Mouse (Mus musculus): Measurements from ENCODE around the gene Slc1a5. TPM values are rescaled to one million over a fixed set of nuclear protein-coding genes. Genes with fewer than 3 reads are reported as not detected.

Gene Slc1a5
- polyA plus RNA-seq, 1 experiment from 2014 or later = 47.0 TPM

DNA sequence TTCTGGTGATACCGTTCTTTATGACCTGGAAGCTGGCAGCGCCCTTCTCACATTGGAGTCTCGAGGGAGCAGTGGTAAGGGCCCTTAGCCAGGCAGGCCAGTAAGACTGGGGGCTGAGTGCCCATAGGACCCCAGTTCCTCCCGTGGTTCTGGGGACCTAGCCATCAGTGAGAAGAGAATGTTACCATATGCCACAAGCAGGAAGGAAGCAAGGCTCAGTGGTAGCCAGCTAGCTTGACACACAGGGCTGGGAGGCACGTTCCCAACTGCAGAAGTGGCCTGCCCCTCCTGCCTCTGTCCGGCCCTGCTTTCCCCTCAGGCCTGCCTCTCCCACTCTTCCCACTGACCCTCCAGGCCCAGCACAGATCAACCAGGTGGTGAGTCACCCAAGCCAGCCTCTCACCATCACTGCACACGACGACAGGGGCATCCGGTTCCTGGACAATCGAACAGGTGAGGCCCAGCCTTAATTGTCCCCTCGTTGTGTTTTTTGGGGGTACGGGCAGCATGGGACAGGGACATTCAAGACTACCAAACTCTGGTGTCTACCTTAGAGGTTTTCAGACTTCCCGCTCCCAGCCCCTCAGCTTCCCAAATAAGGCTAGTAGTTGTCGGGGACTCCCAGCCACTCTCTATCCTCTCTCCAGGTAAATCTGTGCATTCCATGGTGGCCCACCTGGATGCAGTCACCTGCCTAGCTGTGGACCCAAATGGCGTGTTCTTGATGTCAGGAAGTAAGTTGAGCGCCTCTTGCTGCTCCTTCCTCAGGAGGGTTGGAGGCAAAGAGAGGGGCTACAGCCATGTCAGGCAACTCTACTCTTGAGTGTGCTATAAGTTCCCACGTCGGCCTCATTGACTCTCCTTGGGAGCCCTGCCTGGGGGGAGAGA, 57.0 kb downstream of the Slc1a5 start:
- Histone ChIP-seq H3K36me3 (peaks cover 74% of the 10 kb centered on the region), H3K4me3 (no peak overlapping the region), H3K27me3 (ENCODE audit: insufficient read depth, poor library complexity, severe bottlenecking) (no peaks in the 10 kb centered on the region), H3K4me1 (peaks cover 20% of the 10 kb centered on the region), H3K9me3 (no peaks in the 10 kb centered on the region), H3K27ac (no peak overlapping the region)
- no peak for DNase-seq (ENCODE audit: low spot score)
- 88% methylated on average over 18 of the region's 18 CpGs for WGBS

DNA sequence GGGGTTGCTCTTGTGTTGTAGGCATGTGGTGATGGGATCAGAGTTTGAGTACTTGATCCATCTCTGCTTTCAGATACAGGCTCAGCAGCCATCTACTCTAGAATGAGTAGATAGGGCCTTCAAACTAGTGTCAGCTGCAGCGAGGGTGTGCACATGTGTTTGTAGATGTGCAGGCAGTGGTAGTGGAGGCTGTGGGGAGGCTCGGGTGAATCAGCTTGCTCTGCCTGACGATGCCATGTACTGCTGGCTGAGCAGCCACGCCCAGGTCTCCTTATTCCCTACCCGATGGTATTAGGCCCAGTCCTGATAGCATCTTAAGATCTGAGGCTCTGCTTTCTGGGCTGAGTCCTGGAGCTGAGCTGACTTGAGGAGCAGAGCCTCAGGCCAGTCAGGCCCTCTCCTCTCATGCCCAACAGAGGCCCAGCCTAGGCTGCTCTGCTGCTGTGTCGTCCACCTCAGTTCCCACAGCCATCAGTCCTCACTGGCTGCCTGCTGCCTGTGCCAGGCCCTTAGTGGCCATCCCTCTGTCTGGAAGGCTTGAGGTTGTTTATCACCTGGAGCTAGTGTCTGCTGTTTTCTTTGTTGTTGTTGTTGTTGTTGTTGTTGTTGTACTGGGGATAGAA, 57.8 kb downstream of the Slc1a5 start:
- H3K4me1 ChIP-seq = peaks cover 25% of the 10 kb centered on the region
- no peaks in the 10 kb centered on the region for H3K27me3 ChIP-seq (ENCODE audit: insufficient read depth, poor library complexity, severe bottlenecking)
- H3K27ac ChIP-seq = no peak overlapping the region
- peaks cover 67% of the 10 kb centered on the region for H3K36me3 ChIP-seq
- WGBS = 79% methylated on average over 6 of the region's 6 CpGs
- H3K9me3 ChIP-seq = no peaks in the 10 kb centered on the region
- DNase-seq (ENCODE audit: low spot score) = no peak
- H3K4me3 ChIP-seq = no peak overlapping the region

DNA sequence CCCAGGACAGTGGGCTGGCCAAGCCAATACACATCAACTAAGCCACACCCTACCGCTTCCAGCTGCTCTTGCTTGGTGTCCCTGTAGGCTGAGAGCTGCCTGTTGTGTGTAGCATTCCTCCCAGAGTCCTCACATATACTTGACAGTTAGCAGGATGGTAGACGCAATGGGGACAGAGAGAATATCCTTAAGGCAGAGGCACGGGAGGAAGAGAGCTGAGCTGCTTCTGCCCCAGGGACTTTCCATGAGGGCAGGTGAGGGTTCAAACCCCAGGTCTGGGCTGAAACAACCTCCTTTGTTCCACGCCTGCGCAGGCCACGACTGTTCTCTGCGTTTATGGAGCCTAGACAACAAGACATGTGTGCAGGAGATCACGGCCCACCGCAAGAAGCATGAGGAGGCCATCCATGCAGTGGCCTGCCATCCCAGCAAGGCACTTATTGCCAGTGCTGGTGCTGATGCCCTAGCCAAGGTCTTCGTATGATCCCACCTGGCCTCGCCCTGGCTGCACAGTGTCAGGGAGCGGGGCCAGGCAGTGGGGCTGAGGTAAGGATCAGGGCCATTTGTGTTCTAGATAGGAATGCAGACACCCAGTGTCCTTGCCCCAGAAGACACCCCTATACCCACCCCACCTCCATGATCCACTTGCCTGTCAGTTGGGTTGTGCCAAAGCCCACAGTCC, 58.4 kb downstream of the Slc1a5 start:
- Histone ChIP-seq H3K27ac (no peak overlapping the region), H3K4me3 (no peak overlapping the region), H3K27me3 (ENCODE audit: insufficient read depth, poor library complexity, severe bottlenecking) (0 out of 2 replicates have a peak, but pooled peaks cover 3% of the 10 kb centered on the region), H3K4me1 (peaks cover 30% of the 10 kb centered on the region), H3K36me3 (peaks cover 60% of the 10 kb centered on the region), H3K9me3 (no peaks in the 10 kb centered on the region)
- 94% methylated on average over 12 of the region's 12 CpGs for WGBS
- DNase-seq (ENCODE audit: low spot score) = no peak

DNA sequence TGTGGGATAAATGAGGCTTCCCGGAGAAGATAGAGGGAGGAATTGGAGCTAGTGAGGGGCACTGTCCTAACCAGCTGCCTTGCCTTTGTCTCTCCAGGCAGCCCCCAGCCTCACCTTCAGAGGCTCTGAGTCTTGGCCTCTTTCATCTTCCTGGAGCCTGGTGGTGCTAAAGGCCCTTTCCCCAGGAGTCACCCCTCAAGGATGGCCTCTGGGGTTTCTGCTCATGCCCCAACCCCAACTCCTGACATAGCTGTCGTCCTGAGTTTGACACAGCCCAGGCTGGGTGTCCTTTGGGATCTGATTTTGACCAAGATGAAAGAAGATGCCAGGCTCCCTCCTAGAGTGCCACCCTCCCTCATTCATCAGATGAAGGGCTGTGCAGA, 59.0 kb downstream of the Slc1a5 start:
- Histone ChIP-seq H3K36me3 (peaks cover 55% of the 10 kb centered on the region), H3K4me3 (no peak overlapping the region), H3K27me3 (ENCODE audit: insufficient read depth, poor library complexity, severe bottlenecking) (0 out of 2 replicates have a peak, but pooled peaks cover 3% of the 10 kb centered on the region), H3K4me1 (peaks cover 34% of the 10 kb centered on the region), H3K27ac (no peak overlapping the region), H3K9me3 (no peaks in the 10 kb centered on the region)
- 81% methylated on average over 2 of the region's 2 CpGs for WGBS
- DNase-seq (ENCODE audit: low spot score) = no peak

DNA sequence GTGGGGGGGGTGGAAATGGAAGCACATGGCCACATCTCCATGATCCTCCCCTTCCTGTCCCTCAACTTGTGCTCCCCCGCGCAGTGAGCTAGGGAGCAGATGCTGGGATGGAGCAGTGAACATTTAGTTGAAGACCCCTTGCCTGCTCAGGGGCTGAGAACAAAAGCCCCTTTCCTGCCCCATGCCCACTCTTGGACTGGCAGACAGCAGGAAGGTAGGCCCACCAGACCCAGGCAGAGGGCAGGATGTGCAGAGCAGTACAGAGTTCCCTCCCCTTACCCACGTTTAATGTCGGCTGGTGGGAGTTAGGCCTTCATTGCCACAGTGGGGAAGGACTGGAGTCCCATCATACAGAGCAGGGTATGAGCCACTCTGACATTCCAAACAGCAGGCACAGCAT, 59.9 kb downstream of the Slc1a5 start:
- 81% methylated on average over 4 of the region's 4 CpGs for WGBS
- no peak for DNase-seq (ENCODE audit: low spot score)
- no peaks in the 10 kb centered on the region for H3K9me3 ChIP-seq
- H3K4me1 ChIP-seq = peaks cover 43% of the 10 kb centered on the region
- H3K4me3 ChIP-seq = no peak overlapping the region
- 0 out of 2 replicates have a peak, but pooled peaks cover 3% of the 10 kb centered on the region for H3K27me3 ChIP-seq (ENCODE audit: insufficient read depth, poor library complexity, severe bottlenecking)
- H3K27ac ChIP-seq = no peak overlapping the region
- H3K36me3 ChIP-seq = peaks cover 59% of the 10 kb centered on the region

DNA sequence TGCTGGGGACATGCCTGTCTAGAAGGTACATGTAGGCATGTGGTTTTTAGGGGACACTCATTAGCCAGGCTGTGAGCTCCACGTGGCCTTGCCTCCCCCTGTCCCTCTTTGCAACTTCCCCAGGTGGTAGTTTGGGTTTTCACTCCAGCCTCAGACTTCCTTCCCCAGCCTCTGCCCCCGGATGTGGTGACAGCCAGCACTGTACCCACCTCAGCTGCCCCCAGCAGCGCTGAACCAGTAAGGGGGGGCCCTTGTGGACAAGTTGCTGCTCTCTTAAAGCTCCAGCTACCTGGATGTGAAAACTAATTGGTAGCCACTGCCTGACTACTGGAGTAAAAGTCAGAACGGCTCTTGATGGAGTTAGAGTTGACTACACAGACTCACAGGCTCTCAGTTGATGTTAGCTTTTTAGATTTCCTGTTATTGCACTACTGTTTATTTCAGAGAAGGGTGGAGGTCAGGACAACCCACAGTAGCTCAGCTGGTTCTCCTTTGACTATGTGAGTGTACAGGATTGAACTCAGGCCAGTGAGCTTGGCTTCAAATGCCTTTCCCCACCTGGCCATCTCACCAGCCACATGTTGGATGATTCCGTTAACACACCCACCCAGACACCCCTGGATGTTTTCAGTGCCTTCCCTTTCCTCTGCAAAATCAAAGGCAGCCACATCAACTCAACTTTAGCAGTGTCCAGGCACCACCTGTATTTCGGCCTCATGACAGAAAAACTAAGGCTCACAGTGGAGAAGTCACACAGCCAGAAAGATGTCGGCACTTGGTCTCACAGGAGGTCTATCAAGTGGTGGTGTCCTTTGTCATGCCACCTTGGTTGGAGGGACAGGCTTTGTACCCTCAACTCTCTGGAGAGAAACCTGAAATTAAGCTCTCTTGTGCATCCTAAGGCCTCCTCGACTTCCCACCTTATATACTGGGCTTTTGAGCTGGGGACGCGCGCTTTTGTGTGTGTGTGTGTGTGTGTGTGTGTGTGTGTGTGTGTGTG, 60.7 kb downstream of the Slc1a5 start:
- Histone ChIP-seq H3K9me3 (no peaks in the 10 kb centered on the region), H3K4me1 (peaks cover 44% of the 10 kb centered on the region), H3K36me3 (peaks cover 55% of the 10 kb centered on the region), H3K27ac (peak overlapping the region; percentile 86), H3K27me3 (ENCODE audit: insufficient read depth, poor library complexity, severe bottlenecking) (0 out of 2 replicates have a peak, but pooled peaks cover 3% of the 10 kb centered on the region), H3K4me3 (peak overlapping the region; percentile 73)
- WGBS = 40% methylated on average over 11 of the region's 11 CpGs
- no peak for DNase-seq (ENCODE audit: low spot score)

DNA sequence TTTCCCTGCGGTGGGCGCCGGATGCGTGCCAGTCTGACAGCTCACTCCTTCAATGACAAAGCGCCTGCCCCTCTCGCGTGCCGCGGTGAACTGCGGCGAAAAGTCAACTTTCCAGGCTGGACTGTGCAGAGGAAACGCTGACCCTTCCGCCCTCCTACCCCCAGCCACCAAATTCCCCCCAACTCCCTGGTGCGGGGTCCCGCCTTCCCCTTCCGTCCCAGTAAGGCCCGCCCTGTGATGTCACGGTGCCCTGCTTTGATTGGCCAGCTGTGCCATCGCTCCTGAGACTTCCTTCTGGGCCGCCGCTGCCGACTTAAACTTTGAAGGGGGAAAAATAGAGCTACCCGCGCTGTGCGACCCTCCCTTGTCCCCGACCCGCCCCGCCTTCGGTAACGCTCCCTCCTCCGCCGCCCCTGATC, 61.5 kb downstream of the Slc1a5 start, which contains the start of gene Prkd2:
Gene Prkd2, plus strand, starts transcription at position 258 of the 419 bp plus-strand sequence.
- H3K27me3 ChIP-seq (ENCODE audit: insufficient read depth, poor library complexity, severe bottlenecking) = 0 out of 2 replicates have a peak, but pooled peaks cover 3% of the 10 kb centered on the region
- no peaks in the 10 kb centered on the region for H3K9me3 ChIP-seq
- peaks cover 54% of the 10 kb centered on the region for H3K36me3 ChIP-seq
- H3K4me1 ChIP-seq = peaks cover 44% of the 10 kb centered on the region
- H3K27ac ChIP-seq = peak within 1 kb of the TSS; percentile 86
- peak within 1 kb of the TSS; percentile 73 for H3K4me3 ChIP-seq
- DNase-seq (ENCODE audit: low spot score) = peak; percentile 95
- WGBS = 1% methylated on average over 32 of the region's 32 CpGs

DNA sequence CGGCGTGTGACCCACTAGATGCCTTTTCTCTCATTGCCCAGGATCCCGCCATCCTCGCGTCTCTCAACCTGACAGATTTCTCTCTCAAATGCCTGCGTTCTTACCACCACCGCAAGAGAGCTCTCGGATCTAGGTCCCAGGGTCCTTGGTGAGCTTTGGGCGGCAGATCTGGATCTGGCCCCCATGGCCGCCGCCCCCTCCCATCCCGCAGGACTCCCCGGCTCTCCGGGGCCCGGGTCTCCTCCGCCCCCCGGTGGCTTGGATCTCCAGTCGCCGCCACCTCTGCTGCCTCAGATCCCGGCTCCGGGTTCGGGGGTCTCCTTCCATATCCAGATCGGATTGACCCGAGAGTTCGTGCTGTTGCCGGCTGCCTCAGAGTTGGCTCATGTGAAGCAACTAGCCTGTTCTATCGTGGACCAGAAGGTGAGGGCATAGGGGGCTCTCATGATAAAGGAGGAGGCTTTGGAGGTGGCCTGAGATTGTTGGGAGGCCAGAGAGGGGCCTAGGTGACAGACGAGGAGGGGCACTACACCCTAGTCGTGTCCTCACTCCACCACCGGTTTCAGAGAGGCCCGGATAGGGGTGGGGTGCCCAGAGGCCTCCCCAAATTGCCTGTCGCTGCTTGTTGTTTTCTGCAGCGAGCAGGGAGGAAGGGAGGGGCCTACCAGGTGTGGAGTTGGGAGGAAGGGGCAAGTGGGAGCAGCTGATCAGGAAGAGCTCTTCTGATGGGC, 62.5 kb downstream of the Slc1a5 start:
- 0 out of 2 replicates have a peak, but pooled peaks cover 3% of the 10 kb centered on the region for H3K27me3 ChIP-seq (ENCODE audit: insufficient read depth, poor library complexity, severe bottlenecking)
- peaks cover 50% of the 10 kb centered on the region for H3K36me3 ChIP-seq
- DNase-seq (ENCODE audit: low spot score) = no peak
- H3K27ac ChIP-seq = peak overlapping the region; percentile 86
- 3% methylated on average over 33 of the region's 33 CpGs for WGBS
- H3K4me1 ChIP-seq = peaks cover 44% of the 10 kb centered on the region
- no peaks in the 10 kb centered on the region for H3K9me3 ChIP-seq
- H3K4me3 ChIP-seq = peak overlapping the region; percentile 73

DNA sequence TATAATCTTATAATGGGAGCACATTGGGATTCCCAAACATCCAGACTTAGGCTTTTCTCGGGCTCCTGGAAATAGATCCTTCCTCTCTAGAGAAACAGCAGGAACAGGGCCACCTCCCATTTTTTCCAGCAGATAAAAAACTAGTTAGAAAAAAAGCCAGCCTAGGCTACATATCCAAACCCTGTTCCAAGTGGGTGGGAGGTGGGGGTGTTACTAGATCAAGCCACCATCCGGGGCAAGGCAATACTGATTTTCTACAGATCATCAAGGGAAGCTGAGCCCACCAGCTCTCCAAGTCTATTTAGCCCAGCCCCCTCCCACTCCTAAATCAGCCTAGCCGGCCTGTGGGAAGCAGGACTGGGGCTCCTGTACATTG, 63.5 kb downstream of the Slc1a5 start:
- Histone ChIP-seq H3K4me3 (peak overlapping the region; percentile 73), H3K27me3 (ENCODE audit: insufficient read depth, poor library complexity, severe bottlenecking) (0 out of 2 replicates have a peak, but pooled peaks cover 3% of the 10 kb centered on the region), H3K27ac (peak overlapping the region; percentile 79), H3K4me1 (peaks cover 44% of the 10 kb centered on the region), H3K9me3 (no peaks in the 10 kb centered on the region), H3K36me3 (peaks cover 50% of the 10 kb centered on the region)
- DNase-seq (ENCODE audit: low spot score) = no peak
- WGBS = 48% methylated on average over 3 of the region's 3 CpGs

DNA sequence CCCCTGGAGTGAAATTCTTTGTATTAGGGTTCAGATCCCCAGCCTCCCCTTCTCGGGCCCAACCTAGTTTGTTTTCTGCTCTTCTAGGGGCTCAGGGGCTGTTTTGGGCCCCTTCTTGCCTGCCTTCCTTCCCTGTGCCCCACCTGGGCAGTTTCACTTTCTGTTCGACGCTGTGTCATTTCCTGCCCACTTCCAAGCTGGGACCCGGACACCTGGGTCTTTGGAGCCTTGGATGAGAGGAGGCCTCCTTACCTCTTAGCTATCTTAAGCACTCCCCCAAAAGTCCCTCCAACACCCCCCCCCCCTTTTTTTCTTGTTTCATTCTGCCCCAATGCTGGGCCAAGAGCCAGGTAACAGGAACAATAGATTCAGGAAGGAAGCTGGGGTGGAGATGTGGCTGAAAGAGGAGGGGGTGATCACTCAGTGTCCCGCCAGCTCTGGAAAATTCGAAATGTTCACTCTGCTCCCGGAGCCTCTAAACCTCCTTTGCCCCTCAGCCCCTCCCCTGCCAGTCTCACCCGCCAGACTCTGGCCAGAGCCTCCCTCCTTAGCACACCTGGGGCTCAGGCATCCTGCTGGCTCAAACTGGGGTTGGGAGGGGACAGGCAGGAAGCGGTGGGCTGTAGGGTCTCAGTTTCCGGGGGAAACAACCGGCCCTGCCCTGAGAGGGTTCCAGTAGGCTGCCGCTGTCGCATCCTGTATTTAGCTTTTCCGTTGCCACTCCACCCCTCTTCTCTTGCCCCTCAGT, 64.1 kb downstream of the Slc1a5 start:
- H3K36me3 ChIP-seq = peaks cover 50% of the 10 kb centered on the region
- 33% methylated on average over 14 of the region's 14 CpGs for WGBS

DNA sequence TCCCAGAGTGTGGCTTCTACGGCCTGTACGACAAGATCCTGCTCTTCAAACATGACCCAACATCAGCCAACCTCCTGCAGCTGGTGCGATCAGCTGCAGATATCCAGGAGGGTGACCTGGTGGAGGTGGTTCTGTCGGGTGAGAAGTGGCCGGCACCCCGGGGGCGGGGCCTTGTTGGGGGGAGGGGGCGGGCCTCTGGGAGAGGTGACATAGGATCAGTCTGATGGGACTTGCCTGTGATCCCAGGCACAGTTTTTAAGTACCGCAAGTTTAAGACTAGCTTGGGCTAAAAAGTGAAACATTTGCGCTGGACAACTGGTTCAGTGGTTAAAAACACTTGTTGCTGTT, 64.7 kb downstream of the Slc1a5 start:
- Histone ChIP-seq H3K4me3 (peak overlapping the region; percentile 73), H3K9me3 (no peaks in the 10 kb centered on the region), H3K4me1 (peaks cover 44% of the 10 kb centered on the region), H3K27ac (peak overlapping the region; percentile 79; the same call in 1 of the 2 replicates), H3K36me3 (peaks cover 50% of the 10 kb centered on the region), H3K27me3 (ENCODE audit: insufficient read depth, poor library complexity, severe bottlenecking) (0 out of 2 replicates have a peak, but pooled peaks cover 3% of the 10 kb centered on the region)
- no peak for DNase-seq (ENCODE audit: low spot score)
- 28% methylated on average over 10 of the region's 10 CpGs for WGBS

More for the DNA sequence above, 64.1 kb downstream of the Slc1a5 start:
- Histone ChIP-seq H3K4me3 (peak overlapping the region; percentile 73), H3K27ac (peak overlapping the region; percentile 79), H3K27me3 (ENCODE audit: insufficient read depth, poor library complexity, severe bottlenecking) (0 out of 2 replicates have a peak, but pooled peaks cover 3% of the 10 kb centered on the region), H3K9me3 (no peaks in the 10 kb centered on the region), H3K4me1 (peaks cover 44% of the 10 kb centered on the region)
- no peak for DNase-seq (ENCODE audit: low spot score)

Data from heart, embryonic 10.5 days (tissue).